Mouse (Mus musculus) kidney, adult 2 months (tissue): ENCODE data around the gene Recql5. TPM values are rescaled to one million over a fixed set of nuclear protein-coding genes. Genes with fewer than 3 reads are reported as not detected.
"Not testable (repeated sequence)": the region's sequence is repeated elsewhere in the genome, so short reads cannot be mapped to it uniquely, and the experiment has no call there.

Experiments used
- DNase-seq: peaks from one replicate; pipeline ENCODE4 v3.0.0; 2021
- H3K27ac ChIP-seq: fragments of 200-500 bp; 2 replicates; pipeline ENCODE4 v1.5.1; 2012; ENCODE audit warnings: low read depth, low read length, control low read depth, inconsistent platforms; ENCODE audit not compliant: insufficient read depth
- H3K27me3 ChIP-seq: fragments of 200-500 bp; replicated peaks from 2 replicates; pipeline ENCODE4 v1.6.1; 2012; ENCODE audit warnings: mild to moderate bottlenecking, moderate library complexity, low read length, inconsistent platforms; ENCODE audit not compliant: control insufficient read depth, insufficient read depth
- H3K36me3 ChIP-seq: fragments of 200-500 bp; 2 replicates; pipeline ENCODE4 v1.6.1; 2012; ENCODE audit warnings: mild to moderate bottlenecking, moderate library complexity, low read length, inconsistent platforms; ENCODE audit not compliant: control insufficient read depth, insufficient read depth
- H3K4me1 ChIP-seq: fragments of 200-500 bp; 2 replicates; pipeline ENCODE4 v1.6.1; 2011; ENCODE audit warnings: low read length; ENCODE audit not compliant: control insufficient read depth, insufficient read depth
- H3K4me3 ChIP-seq: fragments of 200-500 bp; 2 replicates; pipeline ENCODE4 v1.5.1; 2011; ENCODE audit warnings: mild to moderate bottlenecking, low read depth, low read length, control low read depth; ENCODE audit not compliant: insufficient read depth
- CTCF ChIP-seq: fragments of 200-500 bp; conservative IDR thresholded peaks from 2 replicates; pipeline ENCODE4 v1.5.1; 2011; ENCODE audit warnings: low read depth, mild to moderate bottlenecking, control low read depth, low read length, moderate library complexity, mixed read lengths; ENCODE audit not compliant: insufficient read depth, insufficient read length
- POLR2A ChIP-seq: fragments of 200-500 bp; IDR thresholded peaks from one replicate; pipeline ENCODE4 v1.6.1; 2011; ENCODE audit warnings: low read depth, low read length, control low read depth
- WGBS: fragments of 180-500 bp; shearing (Covaris S2); methylation state at CpG from one replicate; pipeline ENCODE4 v1.1.7; 2018; 5-methylcytosine and 5-hydroxymethylcytosine counted together
- polyA plus RNA-seq: library from polyadenylated mRNA; depleted of rRNA; stranded (reverse); fragments of >200 nt; gene quantifications from 2 replicates; pipeline ENCODE4 v1.2.3, GENCODE M21; 2012

The Recql5 gene
- polyA plus RNA-seq, 1 experiment = 16.9 TPM

DNA sequence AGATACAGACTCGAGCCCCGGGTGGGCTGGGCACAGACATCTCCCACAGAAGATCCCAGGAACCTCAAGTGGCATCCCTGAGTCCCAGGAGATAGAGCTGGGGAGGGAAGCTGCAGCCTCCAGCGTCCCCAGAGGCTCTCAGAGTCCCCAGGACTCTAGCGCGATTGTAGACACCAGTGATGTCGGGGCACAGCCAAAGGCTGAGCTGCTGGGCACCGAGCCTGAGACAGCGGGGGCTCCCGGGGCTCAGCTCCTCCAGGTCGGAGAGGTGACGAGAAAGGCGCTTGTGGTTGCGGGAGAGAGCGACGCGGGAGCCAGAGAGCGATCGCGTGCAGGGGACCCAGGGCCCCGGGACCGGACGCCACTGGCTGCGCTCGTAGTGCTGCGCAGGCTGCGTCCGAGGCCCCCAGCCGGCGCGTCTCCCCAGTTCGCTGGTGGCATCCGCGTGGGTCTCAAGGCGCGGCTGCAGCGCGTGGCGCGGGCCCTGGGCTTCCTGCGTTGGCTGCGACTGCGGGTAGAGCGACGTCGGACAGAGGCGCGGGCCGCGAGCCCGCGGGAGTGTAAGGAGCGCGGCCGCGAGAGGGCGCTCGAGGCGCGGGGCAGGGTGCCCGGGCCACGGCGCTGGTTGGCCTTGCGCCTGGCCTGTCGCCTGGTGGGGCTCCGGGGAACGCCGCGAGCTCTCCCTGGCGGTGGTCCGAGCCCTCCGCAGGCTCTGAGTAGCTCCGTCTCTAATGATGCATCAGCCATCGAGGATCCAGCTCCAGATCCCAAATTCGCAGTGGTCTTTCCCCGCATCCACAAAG lies 73.9 kb downstream of the Recql5 start:
- Histone ChIP-seq H3K36me3 (peaks cover 2% of the 10 kb centered on the region; the same call in 1 of the 2 replicates), H3K4me1 (no peaks in the 10 kb centered on the region), H3K27ac (no peak overlapping the region), H3K27me3 (no peaks in the 10 kb centered on the region), H3K4me3 (peak overlapping the region; percentile 40; the same call in 1 of the 2 replicates)
- TF ChIP-seq CTCF (peak; percentile 79), POLR2A (no peak)
- 3% methylated on average over 75 of the region's 75 CpGs for WGBS
- peak; percentile 90 for DNase-seq

DNA sequence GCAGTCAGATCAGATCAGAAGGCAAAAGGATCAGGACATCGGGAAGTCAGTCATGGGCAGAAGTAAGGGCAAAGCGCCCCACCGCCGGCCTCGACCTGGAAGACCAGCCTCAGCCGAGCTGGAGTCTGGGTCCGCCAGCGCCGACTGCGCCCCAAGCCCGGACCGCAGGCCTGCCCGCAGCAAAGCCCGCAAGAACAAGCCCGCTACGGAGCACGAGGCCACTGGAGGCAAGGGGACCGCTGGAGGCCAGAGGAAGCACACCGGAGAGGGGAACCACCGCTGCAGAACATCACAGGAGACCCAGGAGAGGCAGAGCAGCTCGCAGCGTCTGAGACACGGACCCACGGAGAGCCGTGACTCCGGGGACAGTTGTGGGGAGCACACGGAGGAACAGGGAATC lies 74.9 kb downstream of the Recql5 start, which contains the start of gene Myo15b:
Gene Myo15b, plus strand, starts transcription at position 53 of the 400 bp plus-strand sequence.
- no peaks in the 10 kb centered on the region for H3K27me3 ChIP-seq
- DNase-seq = no peak
- H3K4me3 ChIP-seq = peak within 1 kb of the TSS; percentile 40; the same call in 1 of the 2 replicates
- peaks cover 2% of the 10 kb centered on the region; the same call in 1 of the 2 replicates for H3K36me3 ChIP-seq
- no peak for TF ChIP-seq CTCF
- no peak for TF ChIP-seq POLR2A
- no peaks in the 10 kb centered on the region for H3K4me1 ChIP-seq
- WGBS = 26% methylated on average over 27 of the region's 27 CpGs
- H3K27ac ChIP-seq = no peak within 1 kb of the TSS

DNA sequence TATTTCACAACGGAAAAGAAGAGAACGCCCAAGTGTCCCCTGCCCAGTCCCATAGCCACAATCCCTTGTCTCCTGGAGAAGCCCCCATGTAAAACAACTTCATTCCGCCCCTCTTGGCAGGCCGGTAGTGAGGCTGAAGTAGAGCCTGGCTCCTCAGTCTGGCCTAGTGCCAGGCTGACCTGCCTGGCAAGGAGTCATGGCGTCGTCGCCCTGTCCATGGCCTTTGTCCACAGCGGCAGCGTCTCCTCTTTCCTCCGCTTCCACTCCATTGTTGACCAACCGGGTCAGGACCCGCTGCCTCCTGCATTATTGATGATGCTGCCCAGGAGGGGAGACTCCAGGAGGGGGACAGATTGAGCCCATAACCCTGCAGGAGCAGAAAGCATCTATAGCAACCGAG lies 75.3 kb downstream of the Recql5 start:
- Histone ChIP-seq H3K27ac (no peak overlapping the region), H3K4me1 (no peaks in the 10 kb centered on the region), H3K4me3 (no peak overlapping the region), H3K27me3 (no peaks in the 10 kb centered on the region), H3K36me3 (peaks cover 4% of the 10 kb centered on the region; the same call in 1 of the 2 replicates)
- no peak for TF ChIP-seq CTCF
- no peak for TF ChIP-seq POLR2A
- 48% methylated on average over 13 of the region's 13 CpGs for WGBS
- DNase-seq = peak; percentile 75

DNA sequence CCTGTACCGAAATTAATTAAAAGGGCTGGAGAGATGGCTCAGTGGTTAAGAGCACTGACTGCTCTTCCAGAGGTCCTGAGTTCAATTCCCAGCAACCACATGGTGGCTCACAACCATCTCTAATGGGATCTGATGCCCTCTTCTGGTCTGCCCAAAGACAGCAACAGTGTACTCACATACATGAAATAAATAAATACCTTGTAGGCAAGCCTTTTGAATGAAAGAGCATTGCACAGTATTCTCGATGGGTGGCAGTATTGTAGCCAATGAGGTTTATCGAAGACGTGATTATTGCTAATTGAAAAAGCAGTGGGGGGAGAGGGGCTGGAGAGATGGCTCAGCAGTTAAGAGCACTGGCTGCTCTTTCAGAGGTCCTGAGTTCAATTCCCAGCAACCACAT lies 76.1 kb downstream of the Recql5 start:
- not testable (repeated sequence) for H3K4me3 ChIP-seq, H3K27ac ChIP-seq, H3K27me3 ChIP-seq, DNase-seq, H3K36me3 ChIP-seq, H3K4me1 ChIP-seq
- 94% methylated on average over 4 of the region's 4 CpGs for WGBS

DNA sequence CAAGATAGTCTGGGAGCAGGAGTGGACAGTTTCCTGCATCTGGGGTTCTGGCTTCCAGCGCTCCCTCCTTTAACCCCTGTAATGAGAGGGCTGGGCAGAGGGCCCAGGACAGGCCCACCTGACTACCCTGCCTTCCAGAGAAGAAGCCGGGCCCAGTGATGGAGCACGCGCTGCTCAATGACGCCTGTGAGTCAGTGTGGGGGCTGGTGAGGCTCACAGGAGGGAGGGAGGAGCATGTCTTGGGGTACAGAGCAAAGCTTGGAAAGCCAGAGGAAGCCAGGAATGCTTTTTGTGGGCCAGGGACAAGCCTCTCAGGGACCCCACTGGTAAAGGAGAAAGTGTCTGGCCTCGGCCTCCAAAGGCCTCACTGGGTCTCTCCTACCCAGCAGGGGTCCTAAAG lies 78.6 kb downstream of the Recql5 start:
- peaks cover 8% of the 10 kb centered on the region for H3K36me3 ChIP-seq

DNA sequence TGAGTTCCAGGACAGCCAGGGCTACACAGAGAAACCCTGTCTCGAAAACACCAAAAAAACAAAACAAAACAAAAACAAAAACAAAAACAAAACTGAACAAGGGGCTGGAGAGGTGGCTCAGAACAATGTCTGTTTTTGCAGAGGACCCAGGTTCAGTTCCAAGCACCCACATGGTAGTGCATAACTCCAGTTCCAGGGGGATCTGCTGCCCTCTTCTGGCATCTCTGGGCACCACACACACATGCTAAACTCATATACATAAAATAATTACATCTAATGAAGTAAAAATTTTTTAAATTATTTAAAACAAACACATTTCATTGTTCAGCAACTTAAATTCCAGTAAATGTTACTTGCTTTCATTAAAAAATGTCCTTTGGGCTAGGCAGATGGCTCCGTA lies 87.5 kb downstream of the Recql5 start:
- Histone ChIP-seq H3K36me3 (peaks cover 9% of the 10 kb centered on the region), H3K4me1 (peaks cover 31% of the 10 kb centered on the region), H3K27me3 (no peaks in the 10 kb centered on the region), H3K27ac (no peak overlapping the region), H3K4me3 (no peak overlapping the region)
- 99% methylated on average over 2 of the region's 2 CpGs for WGBS
- no peak for TF ChIP-seq CTCF
- no peak for TF ChIP-seq POLR2A
- no peak for DNase-seq

More for the DNA sequence above, 78.6 kb downstream of the Recql5 start:
- Histone ChIP-seq H3K4me3 (no peak overlapping the region), H3K27me3 (no peaks in the 10 kb centered on the region), H3K4me1 (no peaks in the 10 kb centered on the region), H3K27ac (no peak overlapping the region)
- no peak for TF ChIP-seq CTCF
- WGBS = 84% methylated on average over 6 of the region's 6 CpGs
- DNase-seq = no peak

DNA sequence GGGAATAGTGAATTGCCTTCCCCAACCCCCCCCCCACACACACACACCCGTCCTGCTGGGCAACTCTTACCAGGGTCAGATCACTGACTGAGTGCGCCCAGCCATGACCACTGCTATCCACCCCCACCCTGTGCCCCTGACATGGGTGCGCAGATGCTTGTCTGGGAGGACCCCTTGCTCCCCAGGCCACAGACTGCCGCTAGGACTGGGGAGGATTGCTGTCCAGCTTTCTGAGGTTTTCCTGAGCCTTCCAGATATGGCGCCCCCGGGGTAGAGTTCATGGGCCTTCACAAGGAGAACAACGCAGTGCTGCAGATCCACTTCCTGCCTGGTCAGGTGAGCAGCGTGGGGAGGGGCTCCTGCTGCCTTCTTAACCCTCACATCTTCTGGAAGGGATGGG lies 89.0 kb downstream of the Recql5 start:
- DNase-seq = peak; percentile 73
- peaks cover 42% of the 10 kb centered on the region for H3K4me1 ChIP-seq
- TF ChIP-seq POLR2A (no peak), CTCF (no peak)
- H3K4me3 ChIP-seq = no peak overlapping the region
- H3K27ac ChIP-seq = peak overlapping the region; percentile 84
- peaks cover 9% of the 10 kb centered on the region for H3K36me3 ChIP-seq
- WGBS = 32% methylated on average over 8 of the region's 8 CpGs
- H3K27me3 ChIP-seq = no peaks in the 10 kb centered on the region

DNA sequence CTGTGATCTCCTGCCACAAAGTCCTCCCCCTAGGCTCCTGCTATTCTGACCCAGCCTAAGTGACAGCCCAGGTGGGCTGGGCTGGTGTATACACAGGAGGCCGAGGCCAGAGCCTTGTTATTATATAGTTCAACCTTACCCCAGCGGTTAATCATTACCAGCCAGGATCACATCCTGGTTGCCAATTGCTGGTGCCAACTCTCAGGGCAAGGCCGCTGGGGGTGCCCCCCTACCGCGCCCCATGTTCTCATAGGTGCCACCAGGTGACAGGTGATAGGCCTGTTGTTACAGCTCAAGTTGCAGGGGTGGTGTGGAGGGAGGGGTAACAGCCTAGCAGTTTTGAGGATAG lies 89.4 kb downstream of the Recql5 start:
- Histone ChIP-seq H3K4me3 (no peak overlapping the region), H3K36me3 (peaks cover 9% of the 10 kb centered on the region), H3K27ac (peak overlapping the region; percentile 84), H3K4me1 (peaks cover 46% of the 10 kb centered on the region), H3K27me3 (no peaks in the 10 kb centered on the region)
- TF ChIP-seq POLR2A = no peak
- no peak for TF ChIP-seq CTCF
- 33% methylated on average over 5 of the region's 5 CpGs for WGBS
- peak; percentile 97 for DNase-seq
